Mouse (Mus musculus) 3134 (cell line): ENCODE measurements around the gene Uvrag.

ENCODE experiments used
- DNase-seq: peaks from one replicate; pipeline ENCODE4 v3.0.0-alpha.2; 2011; ENCODE audit warnings: low spot score; ENCODE audit not compliant: insufficient read length; ENCODE audit errors: extremely low read depth

The Uvrag gene

DNA sequence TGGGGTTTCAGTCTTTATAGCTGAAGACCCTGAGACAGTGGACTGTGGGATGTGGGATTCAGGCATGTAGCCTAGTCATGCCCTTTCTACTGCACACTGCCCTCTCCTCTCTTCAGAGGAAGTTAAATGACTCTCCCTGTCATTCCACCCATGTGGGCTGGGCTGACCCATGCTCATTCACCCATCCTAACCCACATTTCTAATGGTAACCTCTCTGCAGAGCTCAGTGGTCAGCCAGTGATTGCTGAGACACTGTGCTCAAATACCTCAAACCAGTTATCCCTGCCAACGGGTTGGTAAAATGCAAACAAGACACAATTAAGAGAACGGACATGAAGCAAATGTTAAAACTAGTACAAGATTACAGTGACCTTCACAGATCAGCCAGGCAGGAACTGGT, 39.9 kb downstream of the Uvrag start:
- DNase-seq, result no peak

DNA sequence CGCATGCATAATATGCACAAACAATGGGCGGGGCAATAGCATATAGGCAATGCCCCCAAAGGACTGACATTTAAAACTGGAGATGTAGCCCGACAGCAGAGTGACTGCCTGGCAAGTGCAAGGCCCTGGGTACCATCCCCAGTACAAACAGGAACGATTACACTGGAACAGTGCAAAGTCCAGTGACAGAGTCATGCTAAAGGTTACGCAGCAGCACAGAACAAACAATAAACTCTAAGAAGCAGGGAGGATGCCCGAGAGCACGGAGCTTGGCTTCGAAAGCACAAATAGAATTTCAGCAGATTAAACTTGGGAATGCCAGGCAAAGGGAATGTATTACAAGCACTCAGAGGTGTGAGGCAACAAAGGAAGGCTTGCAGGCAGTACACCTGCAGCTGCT, 40.4 kb downstream of the Uvrag start:
- no peak for DNase-seq

DNA sequence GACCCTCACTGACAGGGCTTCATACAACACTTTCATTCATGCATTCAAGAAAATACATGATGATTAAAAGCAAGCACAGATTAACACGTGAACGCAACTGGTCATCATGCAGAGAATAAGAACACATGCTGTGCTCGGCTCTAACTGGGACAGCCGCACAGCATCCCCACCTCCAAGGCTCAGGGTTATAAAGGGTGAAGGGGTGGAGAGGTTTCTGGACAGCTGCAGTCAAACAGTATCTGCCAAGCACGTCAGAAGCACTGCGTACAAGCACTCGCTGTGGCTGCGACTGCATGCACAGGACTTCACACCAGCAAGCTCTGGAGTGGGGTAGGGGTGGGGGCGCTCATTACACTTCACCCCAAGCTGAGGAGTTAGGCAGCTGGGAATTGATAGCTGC, 40.9 kb downstream of the Uvrag start:
- DNase-seq, result no peak

DNA sequence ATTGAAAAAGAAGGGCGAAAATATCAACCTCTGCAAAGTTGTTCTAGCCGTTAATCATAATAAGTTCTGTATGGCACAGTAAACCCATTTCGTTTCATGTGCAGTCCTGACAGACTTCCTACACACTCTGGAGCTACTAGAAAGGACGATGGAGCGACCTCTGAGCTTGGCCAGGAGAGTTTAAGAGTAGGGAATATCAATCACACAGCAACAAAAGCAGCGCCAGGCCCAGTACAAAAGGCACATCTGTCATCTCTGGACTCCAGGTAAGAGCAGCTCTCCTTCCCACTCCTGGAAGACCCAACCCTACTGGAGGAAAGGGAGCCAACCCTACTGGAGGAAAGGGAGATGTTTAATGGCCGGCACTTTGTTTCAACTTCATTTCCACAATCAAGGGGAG, 43.2 kb downstream of the Uvrag start:
- no peak for DNase-seq

DNA sequence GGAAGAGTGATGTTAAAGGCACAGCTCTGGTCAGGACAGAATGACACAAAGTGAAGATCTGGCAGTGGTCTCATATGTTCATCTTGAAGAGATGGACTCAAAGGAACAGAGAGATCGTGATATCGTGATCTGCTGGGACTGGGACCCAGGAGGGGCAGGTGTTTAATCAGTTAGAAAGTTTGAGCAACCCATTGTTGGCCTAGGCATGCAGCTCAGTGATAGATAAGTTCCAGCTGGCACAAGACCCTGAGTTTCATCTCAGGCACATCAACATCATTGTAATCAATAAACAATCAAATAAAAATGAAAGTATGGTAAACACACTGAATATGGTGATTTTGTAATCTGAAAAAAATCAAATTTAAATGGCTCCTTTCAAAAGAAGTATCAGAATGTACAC, 43.8 kb downstream of the Uvrag start:
- DNase-seq, result no peak

DNA sequence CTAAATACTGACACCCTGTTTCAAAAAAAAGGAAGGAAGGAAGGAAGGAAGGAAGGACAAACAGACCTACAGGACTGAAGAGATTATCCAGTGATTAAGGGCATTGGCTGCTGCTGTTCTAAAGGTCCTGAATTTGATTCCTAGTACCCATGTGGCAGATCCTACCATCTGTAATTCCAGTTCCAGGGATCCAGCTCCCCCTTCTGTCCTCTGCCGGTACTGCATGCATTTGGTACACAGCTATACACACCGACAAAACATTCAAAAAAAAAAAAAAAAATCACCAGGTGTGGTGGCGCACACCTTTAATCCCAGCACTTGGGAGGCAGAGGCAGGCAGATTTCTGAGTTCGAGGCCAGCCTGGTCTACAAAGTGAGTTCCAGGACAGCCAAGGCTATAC, 45.8 kb downstream of the Uvrag start:
- no peak for DNase-seq

DNA sequence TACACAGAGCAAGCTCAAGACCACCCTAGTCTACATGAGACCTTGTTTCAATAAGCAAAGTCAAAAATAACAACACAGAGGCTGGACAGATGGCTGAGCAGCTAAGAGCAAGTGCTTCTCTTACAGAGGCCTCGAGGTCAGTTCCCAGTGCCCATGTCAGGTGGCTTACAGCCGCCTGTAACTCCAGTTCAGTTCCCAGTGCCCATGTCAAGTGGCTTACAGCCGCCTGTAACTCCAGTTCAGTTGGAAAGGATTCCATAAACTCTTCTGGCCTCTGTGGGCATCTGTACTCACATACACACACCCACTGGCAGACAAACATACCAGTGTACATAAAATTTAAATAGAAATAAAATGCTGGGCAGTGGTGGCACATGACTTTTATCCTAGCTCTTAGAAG, 46.6 kb downstream of the Uvrag start:
- DNase-seq, result no peak

DNA sequence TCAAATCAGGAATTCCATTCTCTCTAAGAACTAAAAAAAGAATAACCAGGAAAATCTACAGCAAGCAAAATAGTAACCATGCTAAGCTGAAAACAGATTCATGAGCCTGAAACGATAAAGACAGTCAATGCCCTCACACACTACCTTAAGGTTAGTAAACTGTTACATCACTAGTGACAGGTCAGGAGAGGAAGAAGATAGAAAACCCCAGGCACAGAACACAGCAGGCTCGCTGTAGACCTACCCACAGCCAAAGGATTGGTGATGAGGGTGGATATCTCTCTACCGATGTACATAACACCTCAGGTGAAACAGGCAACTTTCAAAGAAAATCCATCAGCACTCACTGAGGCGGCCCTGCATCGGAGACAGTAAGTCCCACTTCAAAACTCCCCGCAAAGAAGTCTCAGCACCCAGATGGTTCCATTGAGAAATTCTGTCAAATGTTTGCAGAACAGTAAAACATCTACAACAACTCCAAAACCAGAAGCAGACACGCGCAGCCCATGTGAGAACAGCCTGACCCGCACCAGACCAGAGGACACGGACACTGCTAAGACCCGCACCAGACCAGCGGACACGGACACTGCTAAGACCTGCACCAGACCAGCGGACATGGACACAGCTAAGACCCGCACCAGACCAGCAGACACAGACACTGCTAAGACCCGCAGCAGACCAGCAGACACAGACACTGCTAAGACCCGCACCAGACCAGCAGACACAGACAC, 48.9 kb downstream of the Uvrag start:
- DNase-seq, result peak; percentile 6

DNA sequence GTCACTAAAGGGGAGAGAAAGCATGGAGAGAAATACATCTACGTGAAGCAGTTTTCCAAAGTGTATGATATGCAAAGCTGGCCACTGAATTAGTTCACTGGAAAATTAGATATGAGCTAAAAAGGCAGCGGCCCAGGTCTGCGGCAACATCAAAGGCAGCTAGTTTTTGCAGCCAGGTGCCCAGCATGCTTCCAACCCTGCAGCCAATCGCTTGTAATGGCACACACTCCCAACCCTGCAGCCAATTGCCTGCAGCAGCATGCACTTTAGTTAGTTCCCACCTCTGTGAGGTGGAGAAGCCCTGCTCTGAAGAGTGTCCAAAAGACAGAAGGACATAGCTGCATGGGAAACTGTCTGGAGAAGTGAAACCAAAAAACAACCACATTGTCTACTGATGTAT, 51.2 kb downstream of the Uvrag start:
- no peak for DNase-seq

DNA sequence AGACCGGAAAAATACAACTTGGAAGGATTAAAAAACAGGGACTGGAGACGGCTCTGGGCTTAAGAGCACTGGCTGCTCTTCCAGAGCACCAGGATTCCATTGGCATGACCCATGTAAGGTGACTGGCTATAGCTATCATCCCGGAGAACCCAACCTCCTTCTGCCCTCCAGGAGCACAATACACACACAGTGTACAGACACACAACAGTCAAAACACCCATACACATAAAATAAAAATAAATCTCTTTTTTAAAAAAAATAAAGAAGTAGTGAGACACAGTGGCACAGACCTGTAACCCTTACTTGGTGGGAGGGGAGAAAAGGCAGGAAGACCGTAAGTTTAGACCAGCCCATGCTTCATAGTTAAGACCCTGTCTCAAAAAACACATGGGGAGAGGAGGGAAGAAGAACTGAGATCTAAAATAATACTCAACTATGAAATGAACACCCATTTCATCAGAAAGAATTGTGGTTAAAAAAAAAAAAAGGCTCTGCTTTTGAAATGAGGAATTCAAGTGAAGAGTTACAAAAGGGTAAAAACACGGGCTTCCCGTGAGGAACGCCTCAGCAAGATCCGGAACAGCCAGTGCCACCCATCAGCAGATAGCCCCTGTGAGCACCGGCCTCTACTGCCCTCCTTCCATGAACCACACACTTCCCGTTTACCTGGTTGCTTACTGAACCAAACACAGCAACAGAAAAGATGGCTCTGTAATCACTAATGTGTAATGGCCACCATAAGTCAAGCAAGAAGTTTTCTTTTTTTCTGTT, 52.2 kb downstream of the Uvrag start:
- DNase-seq, result no peak

DNA sequence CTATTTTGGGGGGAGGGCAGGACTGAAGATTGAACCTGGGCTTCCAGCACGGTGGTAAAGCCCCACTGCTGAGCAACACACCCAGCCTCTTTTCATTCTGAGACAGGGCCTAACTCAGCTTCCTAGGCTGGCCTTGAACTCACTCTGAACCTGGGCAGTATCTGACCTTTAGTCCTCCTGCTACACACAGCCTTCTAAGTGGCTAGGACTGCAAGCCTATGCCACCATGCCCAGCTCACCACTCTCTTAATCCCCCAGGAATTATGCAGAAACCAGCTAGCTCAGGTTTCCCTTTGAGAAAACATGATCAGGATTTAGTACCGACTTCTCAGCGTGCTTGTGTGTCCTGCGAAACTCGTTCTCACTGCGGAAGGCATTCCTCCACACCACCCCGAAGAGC, 53.4 kb downstream of the Uvrag start:
- no peak for DNase-seq

DNA sequence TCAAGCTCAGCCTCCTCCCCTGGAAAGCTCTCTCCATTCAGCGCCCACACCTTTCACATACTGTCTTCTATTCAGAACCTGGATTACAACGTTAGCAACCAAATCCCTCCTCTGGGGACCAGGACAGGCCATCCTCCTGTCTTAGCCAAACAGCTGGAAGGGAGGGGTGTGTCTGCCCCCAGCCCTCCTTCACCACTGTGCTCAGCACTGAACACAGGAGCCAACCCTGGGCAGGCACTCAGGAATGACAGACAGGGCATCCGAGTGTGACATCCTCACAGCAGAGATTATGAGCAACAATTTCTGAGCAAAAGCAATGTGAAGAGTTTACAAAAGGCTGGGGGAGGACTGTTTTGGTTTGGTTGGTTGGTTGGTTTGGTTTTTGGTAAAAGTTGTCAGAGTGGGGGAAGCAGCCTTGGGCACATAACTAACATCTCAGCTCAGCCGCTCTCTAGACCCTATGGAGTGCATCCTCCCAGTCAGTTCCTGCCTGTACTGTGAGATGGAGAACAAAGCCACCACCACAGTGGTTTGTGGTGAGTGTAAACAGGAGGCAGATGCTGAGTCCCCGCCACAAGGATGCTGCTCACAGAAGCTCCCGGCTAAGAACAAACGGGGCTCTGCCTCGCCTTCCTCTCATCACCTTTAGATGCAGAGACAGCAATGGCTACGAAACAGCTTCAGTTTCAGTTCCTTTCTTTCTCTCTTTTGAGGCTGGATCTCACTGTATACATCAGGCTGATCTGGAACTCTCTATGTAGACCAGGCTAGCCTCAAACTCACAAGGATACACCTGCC, 54.1 kb downstream of the Uvrag start:
- DNase-seq, result no peak

DNA sequence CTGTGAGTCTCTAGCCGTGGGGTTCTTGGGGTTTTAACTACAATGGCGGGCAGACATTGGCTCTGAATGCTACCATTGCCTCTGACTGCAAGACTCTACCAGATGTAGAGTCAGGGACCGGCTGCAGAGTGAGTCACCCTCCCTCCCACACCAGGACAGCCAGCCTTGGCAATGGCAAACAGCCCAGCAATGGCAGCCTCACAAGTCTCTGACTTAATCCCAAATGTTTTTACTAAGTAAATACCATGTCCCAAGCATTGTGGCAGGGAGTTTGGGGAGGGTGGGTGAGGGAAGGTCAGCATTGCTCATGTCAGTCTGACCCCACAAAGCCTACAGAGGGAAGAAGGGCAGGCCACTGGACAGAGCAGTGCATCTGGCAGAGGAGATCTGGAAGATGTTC, 55.7 kb downstream of the Uvrag start:
- DNase-seq, result peak; percentile 80

DNA sequence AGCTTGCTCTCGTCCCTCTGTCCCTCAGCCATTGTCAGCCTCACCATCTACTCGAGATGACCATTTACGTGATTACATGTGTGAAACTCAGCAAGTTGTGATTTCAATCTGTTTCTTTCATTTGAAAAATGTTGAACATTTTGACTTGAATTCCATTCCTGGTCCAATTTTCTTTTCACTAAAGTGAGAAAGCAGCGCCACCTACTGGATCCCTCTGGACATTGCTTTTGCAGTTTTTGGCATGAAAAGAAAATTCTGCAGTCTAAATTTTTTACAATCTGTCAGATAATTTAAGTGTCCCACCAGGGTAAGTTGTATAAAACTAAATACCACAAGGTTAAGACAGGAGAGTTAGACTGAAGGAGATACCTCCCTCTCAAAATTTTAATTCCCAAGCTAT, 61.4 kb downstream of the Uvrag start:
- peak; percentile 7 for DNase-seq

DNA sequence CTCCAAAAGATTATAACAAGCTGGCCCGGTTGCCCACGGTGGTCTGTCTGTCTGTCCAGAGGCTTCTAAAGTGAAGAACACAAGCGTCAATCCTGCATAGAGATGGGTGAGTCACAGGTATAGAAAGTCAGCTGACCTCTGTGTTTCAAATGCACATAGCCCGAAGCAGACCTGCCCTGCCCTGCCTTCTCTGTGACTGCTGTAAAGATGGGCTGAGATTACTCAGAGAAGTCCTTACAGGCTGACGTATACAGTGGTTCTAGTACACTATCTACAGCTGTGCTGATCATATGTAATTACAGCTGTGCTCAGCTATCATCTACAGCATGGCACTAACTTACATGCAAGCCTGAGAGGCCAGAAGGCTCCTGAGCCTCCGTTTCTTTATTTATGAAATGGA, 62.1 kb downstream of the Uvrag start:
- no peak for DNase-seq

DNA sequence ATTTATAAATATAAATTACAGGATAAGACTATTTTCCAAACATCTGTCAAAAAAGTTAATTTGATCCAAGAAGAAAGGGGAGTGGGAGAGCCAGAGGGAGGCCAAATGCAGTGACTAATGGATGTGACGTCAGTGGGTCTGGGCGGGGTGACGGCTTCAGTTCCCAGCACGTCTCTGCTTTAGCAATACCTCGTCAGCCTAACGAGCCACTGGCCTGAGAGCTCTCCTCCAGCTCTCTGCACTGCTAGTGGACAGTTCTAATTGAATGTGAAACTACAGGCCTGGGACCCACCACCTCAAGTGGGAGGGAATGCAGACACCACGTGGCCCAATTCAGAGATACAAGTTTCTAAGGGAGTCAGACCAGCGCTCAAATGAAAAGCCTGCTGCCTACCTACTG, 63.7 kb downstream of the Uvrag start:
- DNase-seq, result no peak

DNA sequence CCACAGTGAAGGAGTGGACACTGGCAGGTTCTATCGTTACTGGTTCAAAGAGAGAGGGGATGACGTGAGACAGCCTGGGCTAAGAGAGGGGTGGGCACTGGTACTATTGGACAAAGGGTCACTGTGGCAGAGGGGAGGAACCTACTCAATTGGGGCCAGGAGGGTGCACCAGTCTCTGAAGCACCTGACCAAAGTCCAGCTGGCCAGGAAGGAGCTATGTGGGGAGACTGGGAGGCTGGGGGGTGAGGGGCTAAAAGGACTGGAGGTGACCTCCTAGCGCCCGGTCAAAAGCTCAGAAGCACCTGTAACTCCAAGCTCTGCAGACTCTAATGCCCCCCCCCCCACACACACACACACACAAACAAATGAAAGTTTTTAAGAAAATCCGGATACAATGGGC, 65.8 kb downstream of the Uvrag start:
- no peak for DNase-seq

DNA sequence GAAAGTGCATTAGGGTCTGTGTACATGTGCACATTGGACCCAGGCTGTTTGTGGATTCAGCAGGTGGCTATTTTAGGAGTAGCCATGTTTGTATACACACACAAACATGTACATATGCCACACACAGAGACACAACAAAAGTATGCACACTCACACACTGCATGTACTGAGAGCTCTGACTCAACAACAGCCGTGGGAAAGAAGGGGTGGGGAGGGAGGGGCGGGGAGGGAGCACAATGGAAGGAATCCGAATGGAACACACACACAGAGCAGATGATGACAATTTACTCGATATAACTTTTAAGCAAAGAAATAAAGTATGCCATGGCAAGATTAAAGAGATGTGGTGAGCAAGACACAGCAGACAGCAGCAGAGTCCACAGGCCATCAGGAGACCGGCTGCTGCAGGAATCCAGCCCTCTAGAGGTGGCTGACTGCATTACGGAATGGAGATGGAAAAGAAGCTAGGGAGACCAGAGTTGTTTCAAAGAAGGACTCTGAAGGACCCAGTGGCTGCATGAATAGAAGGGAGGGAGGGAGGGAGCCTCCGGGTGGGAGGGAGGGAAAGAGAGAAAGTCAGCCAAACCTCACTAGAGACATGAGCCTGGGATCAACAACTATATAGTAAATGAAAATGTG, 67.1 kb downstream of the Uvrag start:
- DNase-seq, result no peak

DNA sequence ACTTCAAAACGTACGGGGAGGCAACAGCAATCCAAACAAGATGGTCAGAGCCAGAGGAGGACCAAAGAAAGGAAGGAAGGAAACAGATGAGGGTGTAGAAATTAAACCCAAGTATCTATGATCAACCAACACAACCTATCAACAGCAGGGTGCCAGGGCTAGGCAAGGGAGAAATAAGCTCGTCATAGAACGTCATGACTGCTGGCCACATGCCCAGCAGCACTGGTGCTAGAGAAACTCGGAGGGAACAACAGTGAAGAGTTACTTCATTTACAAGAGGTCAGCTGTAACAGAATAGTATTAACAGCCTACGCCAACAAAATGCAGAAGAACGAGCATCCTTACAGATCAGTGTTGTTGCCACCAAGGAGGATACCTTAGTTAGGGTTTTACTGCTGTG, 73.2 kb downstream of the Uvrag start:
- DNase-seq, result no peak

DNA sequence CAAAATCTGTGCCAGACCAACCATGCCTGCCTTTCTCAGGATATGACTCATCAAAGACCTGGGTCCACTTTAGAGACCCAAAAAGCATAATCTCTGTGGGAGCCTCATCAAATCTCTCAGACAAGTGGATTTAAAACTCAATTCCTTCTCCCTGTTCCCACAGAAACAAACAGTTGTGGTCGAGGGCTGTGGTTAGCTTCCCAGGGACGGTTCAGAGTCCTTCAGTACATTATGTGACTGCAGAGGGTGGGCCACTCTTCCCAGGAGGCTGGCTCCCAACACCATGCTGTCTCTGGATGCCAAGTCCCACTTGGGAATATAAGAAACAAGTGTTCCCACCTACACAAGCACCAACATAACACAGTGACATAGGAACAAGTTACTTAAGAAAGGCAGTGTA, 75.0 kb downstream of the Uvrag start:
- peak; percentile 21 for DNase-seq

DNA sequence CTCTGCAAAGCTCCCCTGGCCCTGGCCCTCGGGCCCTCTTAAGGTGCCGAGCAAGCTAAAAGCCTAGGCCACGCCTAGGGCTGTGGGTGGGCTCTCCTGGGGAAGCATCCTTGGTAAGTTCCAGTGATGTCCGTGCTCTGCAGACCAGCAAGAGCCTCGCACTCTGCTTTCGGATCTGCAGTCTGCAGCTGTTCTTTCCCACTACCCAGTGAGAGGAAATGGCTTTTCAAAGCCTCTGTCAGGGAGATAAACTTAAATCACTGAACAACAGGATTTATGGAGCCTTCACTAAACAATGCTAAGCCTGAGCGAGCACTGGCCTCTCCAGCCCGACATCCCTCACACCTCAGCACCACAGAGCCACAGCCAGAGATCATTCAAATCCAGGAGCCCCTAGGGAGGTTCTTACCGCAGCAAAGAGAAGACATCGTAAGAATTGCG, 75.5 kb downstream of the Uvrag start:
- no peak for DNase-seq
